Mouse (Mus musculus) gastrocnemius, postnatal 36 days (tissue): Measurements from ENCODE around the gene Gsap. TPM values are rescaled to one million over a fixed set of nuclear protein-coding genes. Genes with fewer than 3 reads are reported as not detected.
A peak's percentile ranks its signal among the peaks of the same experiment; 100 is the strongest.

ENCODE experiments used
- DNase-seq, 2 experiments: peaks; one replicate each; pipeline ENCODE4 v3.0.0; 2022
- intact Hi-C: fragments of 180-260 bp; cut with DNase I; formaldehyde crosslinking; loops from one replicate; pipeline ENCODE4 v1.15.1; 2025
- long read RNA-seq, 2 experiments: library from polyadenylated mRNA; stranded (forward); transcript quantifications; one replicate each; pipeline ENCODE4 v2.0.0; 2021
- total RNA-seq, 2 experiments: library from RNA; stranded (reverse); gene quantifications; 2 replicates each; pipeline ENCODE4 v1.2.3; 2021

Gsap gene
- 1 to 10 TPM; 1.3 to 1.4 TPM for total RNA-seq
- long read RNA-seq, experiment 1, result 0 reads
- long read RNA-seq, experiment 2, partial matches to known transcripts, result 0 of 2 reads
- long read RNA-seq, experiment 2, other reads (novel, unspliced or antisense), result 2 of 2 reads

- intact Hi-C loops, result no loop called here
- peak; percentile 64 to 67 for DNase-seq
These were observed at the start of gene Gsap for GRCm38 (mm10) chr5:21185764-21186685. Gene Gsap (plus strand): TSS chr5:21186255.

GRCm38 (mm10) chr5:21136575-21136974 lies 49.5 kb upstream of the Gsap start:
- intact Hi-C loops, result no loop called here
- DNase-seq, result no peak

- intact Hi-C loops, result no loop called here
- DNase-seq, result peak in 1 of 2 experiments; percentile 50
These were observed 46.5 kb upstream of the Gsap start for GRCm38 (mm10) chr5:21139505-21139904.

GRCm38 (mm10) chr5:21141133-21141551 lies 44.9 kb upstream of the Gsap start:
- intact Hi-C loops, result loop anchor here (10.0 kb wide), 1 partner anchor 226 kb away; no protein-coding TSS in a partner anchor
- peak in 1 of 2 experiments; percentile 32 for DNase-seq

- intact Hi-C loops, result loop anchor here (10.0 kb wide), 1 partner anchor 227 kb away; no protein-coding TSS in a partner anchor
- DNase-seq, result no peak
These were observed 44.4 kb upstream of the Gsap start for GRCm38 (mm10) chr5:21141626-21142025.

GRCm38 (mm10) chr5:21143032-21143431 lies 43.0 kb upstream of the Gsap start:
- no peak for DNase-seq
- intact Hi-C loops, result loop anchor here (10.0 kb wide), 1 partner anchor 228 kb away; no protein-coding TSS in a partner anchor

GRCm38 (mm10) chr5:21144506-21145169 lies 41.4 kb upstream of the Gsap start:
- intact Hi-C loops, result loop anchor here (10.0 kb wide), 1 partner anchor 230 kb away; no protein-coding TSS in a partner anchor
- peak; percentile 53 to 66 for DNase-seq

- intact Hi-C loops, result loop anchor here (10.0 kb wide), 1 partner anchor 234 kb away; no protein-coding TSS in a partner anchor
- no peak for DNase-seq
These were observed 37.7 kb upstream of the Gsap start for GRCm38 (mm10) chr5:21148358-21148757.

- intact Hi-C loops, result no loop called here
- no peak for DNase-seq
These were observed 32.4 kb upstream of the Gsap start for GRCm38 (mm10) chr5:21153672-21154071.

- no peak for DNase-seq
- intact Hi-C loops, result no loop called here
These were observed 29.3 kb upstream of the Gsap start for GRCm38 (mm10) chr5:21156770-21157169.

- no peak for DNase-seq
- intact Hi-C loops, result no loop called here
These were observed 26.5 kb upstream of the Gsap start for GRCm38 (mm10) chr5:21159536-21159935.

- DNase-seq, result no peak
- intact Hi-C loops, result no loop called here
These were observed 25.3 kb upstream of the Gsap start for GRCm38 (mm10) chr5:21160781-21161180.

- intact Hi-C loops, result no loop called here
- DNase-seq, result no peak
These were observed 22.6 kb upstream of the Gsap start for GRCm38 (mm10) chr5:21163421-21163820.

- intact Hi-C loops, result no loop called here
- DNase-seq, result no peak
These were observed 17.2 kb upstream of the Gsap start for GRCm38 (mm10) chr5:21168689-21169345.

- DNase-seq, result no peak
- intact Hi-C loops, result no loop called here
These were observed 16.7 kb upstream of the Gsap start for GRCm38 (mm10) chr5:21169346-21169745.

- intact Hi-C loops, result no loop called here
- no peak for DNase-seq
These were observed 16.2 kb upstream of the Gsap start for GRCm38 (mm10) chr5:21169877-21170276.

- intact Hi-C loops, result no loop called here
- no peak for DNase-seq
These were observed 15.6 kb upstream of the Gsap start for GRCm38 (mm10) chr5:21170440-21170839.

GRCm38 (mm10) chr5:21170898-21171297 lies 15.2 kb upstream of the Gsap start:
- intact Hi-C loops, result no loop called here

GRCm38 (mm10) chr5:21171336-21171735 lies 14.7 kb upstream of the Gsap start:
- intact Hi-C loops, result no loop called here
- DNase-seq, result no peak

More at GRCm38 (mm10) chr5:21170898-21171297, 15.2 kb upstream of the Gsap start:
- DNase-seq, result no peak

GRCm38 (mm10) chr5:21172316-21172715 lies 13.7 kb upstream of the Gsap start:
- intact Hi-C loops, result no loop called here

More at GRCm38 (mm10) chr5:21172316-21172715, 13.7 kb upstream of the Gsap start:
- no peak for DNase-seq
